Mouse (Mus musculus) ES-E14 (cell line): ENCODE measurements around the gene Clec1a. TPM values are rescaled to one million over a fixed set of nuclear protein-coding genes. Genes with fewer than 3 reads are reported as not detected.
A peak's percentile ranks its signal among the peaks of the same experiment; 100 is the strongest.

ENCODE experiments used
- DNase-seq: peaks from one replicate; pipeline ENCODE4 v3.0.0-alpha.2; 2013; ENCODE audit warnings: low read depth, low spot score
- H3K27ac ChIP-seq: 2 replicates; pipeline ENCODE4 v1.5.1; 2012; ENCODE audit warnings: low read depth, mild to moderate bottlenecking, low read length, moderate library complexity, mixed read lengths; ENCODE audit not compliant: poor library complexity, insufficient read depth, severe bottlenecking
- H3K36me3 ChIP-seq: 2 replicates; pipeline ENCODE4 v1.6.1; 2012; ENCODE audit warnings: mild to moderate bottlenecking, low read length, moderate library complexity, mixed read lengths; ENCODE audit not compliant: control insufficient read depth, poor library complexity, insufficient read depth, severe bottlenecking
- H3K4me1 ChIP-seq, 2 experiments: fragments of 150-350 bp in 1 of 2; sonication (generic) in 1 of 2; 2 replicates each; pipeline ENCODE4 v1.6.1; 2012; ENCODE audit warnings: low read length in 2 of 2, mild to moderate bottlenecking in 1 of 2, mixed read lengths in 1 of 2; ENCODE audit not compliant: control insufficient read depth in 2 of 2, insufficient read depth in 2 of 2, poor library complexity in 1 of 2
- H3K4me3 ChIP-seq, 2 experiments: fragments of 150-350 bp in 1 of 2; sonication (generic) in 1 of 2; 2 replicates each; pipeline ENCODE4 v1.5.1; 2012; ENCODE audit warnings: low read length in 2 of 2, low read depth in 1 of 2, mild to moderate bottlenecking in 1 of 2, mixed read lengths in 1 of 2; ENCODE audit not compliant: insufficient read depth in 1 of 2, poor library complexity in 1 of 2, severe bottlenecking in 1 of 2
- H3K9ac ChIP-seq: 2 replicates; pipeline ENCODE4 v1.6.1; 2012; ENCODE audit warnings: low read depth, mild to moderate bottlenecking, low read length, mixed read lengths; ENCODE audit not compliant: poor library complexity, insufficient read depth, severe bottlenecking
- H3K9me3 ChIP-seq: fragments of 150-350 bp; sonication (generic); 2 replicates; pipeline ENCODE4 v1.6.1; 2012; ENCODE audit warnings: low read depth, mild to moderate bottlenecking, low read length; ENCODE audit not compliant: control insufficient read depth, insufficient read depth
- CHD2 ChIP-seq: IDR thresholded peaks from 2 replicates; pipeline ENCODE4 v1.6.1; 2014; ENCODE audit warnings: mild to moderate bottlenecking, low read depth, low read length, inconsistent platforms
- HCFC1 ChIP-seq: IDR thresholded peaks from 2 replicates; pipeline ENCODE4 v1.6.1; 2012; ENCODE audit warnings: low read length, inconsistent platforms, borderline replicate concordance; ENCODE audit not compliant: insufficient read depth
- MAFK ChIP-seq: IDR thresholded peaks from 2 replicates; pipeline ENCODE4 v1.6.1; 2014; ENCODE audit warnings: mild to moderate bottlenecking, low read depth, low read length, inconsistent platforms; ENCODE audit not compliant: insufficient read depth
- ZC3H11A ChIP-seq: IDR thresholded peaks from 2 replicates; pipeline ENCODE4 v1.6.1; 2012; ENCODE audit warnings: low read depth, mild to moderate bottlenecking, inconsistent platforms, low read length, borderline replicate concordance
- ZNF384 ChIP-seq: IDR thresholded peaks from 2 replicates; pipeline ENCODE4 v1.6.1; 2012; ENCODE audit warnings: low read depth, low read length, inconsistent platforms
- in situ Hi-C, 2 experiments: fragments of 600-800 bp; cut with MboI; formaldehyde crosslinking; loops; one replicate each; pipeline ENCODE4 v1.15.1; 2025; ENCODE audit warnings: low sequenced_read_pairs in 2 of 2, inconsistent platforms in 1 of 2; ENCODE audit not compliant: unreplicated experiment in 2 of 2
- total RNA-seq: library from RNA; depleted of rRNA; stranded (reverse); fragments of 300-350 nt; gene quantifications from 2 replicates; pipeline ENCODE4 v1.2.3, GENCODE M21; 2012

The Clec1a gene
- total RNA-seq, 1 experiment, result not detected

GRCm38 (mm10) chr6:129425812-129426211 lies 26.0 kb downstream of the Clec1a start:
- DNase-seq, result no peak
- H3K36me3 ChIP-seq, result no peaks in the 10 kb centered on the region
- no peak overlapping the region for H3K4me3 ChIP-seq
- no peak overlapping the region for H3K9ac ChIP-seq
- H3K27ac ChIP-seq, result no peak overlapping the region
- no peaks in the 10 kb centered on the region for H3K4me1 ChIP-seq
- in situ Hi-C loops, result no loop called here
- TF ChIP-seq CHD2, result no peak
- TF ChIP-seq HCFC1, result no peak
- TF ChIP-seq ZC3H11A, result no peak
- TF ChIP-seq ZNF384, result no peak
- TF ChIP-seq MAFK, result no peak
- no peaks in the 10 kb centered on the region for H3K9me3 ChIP-seq

- in situ Hi-C loops, result no loop called here
- H3K4me1 ChIP-seq, result no peaks in the 10 kb centered on the region
These were observed 26.6 kb downstream of the Clec1a start for GRCm38 (mm10) chr6:129425217-129425616.

GRCm38 (mm10) chr6:129423734-129424072 lies 28.1 kb downstream of the Clec1a start:
- no peak overlapping the region for H3K9ac ChIP-seq
- TF ChIP-seq CHD2 (no peak), HCFC1 (no peak), ZC3H11A (no peak), ZNF384 (no peak), MAFK (no peak)
- H3K27ac ChIP-seq, result no peak overlapping the region
- in situ Hi-C loops, result no loop called here
- H3K4me3 ChIP-seq, result no peak overlapping the region
- no peaks in the 10 kb centered on the region for H3K36me3 ChIP-seq
- H3K4me1 ChIP-seq, result no peaks in the 10 kb centered on the region
- no peaks in the 10 kb centered on the region for H3K9me3 ChIP-seq
- peak; percentile 68 for DNase-seq

More at GRCm38 (mm10) chr6:129425217-129425616, 26.6 kb downstream of the Clec1a start:
- H3K27ac ChIP-seq, result no peak overlapping the region
- no peak overlapping the region for H3K4me3 ChIP-seq
- H3K36me3 ChIP-seq, result no peaks in the 10 kb centered on the region
- no peak for DNase-seq
- TF ChIP-seq ZC3H11A (no peak), CHD2 (no peak), ZNF384 (no peak), HCFC1 (no peak), MAFK (no peak)
- H3K9me3 ChIP-seq, result no peaks in the 10 kb centered on the region
- no peak overlapping the region for H3K9ac ChIP-seq

- Histone ChIP-seq H3K4me3 (no peak overlapping the region), H3K4me1 (no peaks in the 10 kb centered on the region), H3K9ac (no peak overlapping the region), H3K27ac (no peak overlapping the region), H3K9me3 (no peaks in the 10 kb centered on the region), H3K36me3 (no peaks in the 10 kb centered on the region)
- in situ Hi-C loops, result no loop called here
- DNase-seq, result peak; percentile 4
- TF ChIP-seq HCFC1, result no peak
- no peak for TF ChIP-seq ZC3H11A
- no peak for TF ChIP-seq MAFK
- no peak for TF ChIP-seq CHD2
- no peak for TF ChIP-seq ZNF384
These were observed 28.6 kb downstream of the Clec1a start for GRCm38 (mm10) chr6:129423040-129423733.

- DNase-seq, result no peak
- Histone ChIP-seq H3K4me3 (no peak overlapping the region), H3K9me3 (no peaks in the 10 kb centered on the region), H3K36me3 (no peaks in the 10 kb centered on the region), H3K9ac (no peak overlapping the region), H3K4me1 (no peaks in the 10 kb centered on the region), H3K27ac (no peak overlapping the region)
- TF ChIP-seq MAFK, result no peak
- TF ChIP-seq ZNF384, result no peak
- TF ChIP-seq CHD2, result no peak
- no peak for TF ChIP-seq ZC3H11A
- TF ChIP-seq HCFC1, result no peak
- in situ Hi-C loops, result no loop called here
These were observed 29.5 kb downstream of the Clec1a start for GRCm38 (mm10) chr6:129422311-129422710.
